Mouse (Mus musculus): ENCODE data around the gene Hoxc9. TPM values are rescaled to one million over a fixed set of nuclear protein-coding genes. Genes with fewer than 3 reads are reported as not detected.

Gene Hoxc9
- total RNA-seq, 2 experiments from 2014 or later = not detected

DNA sequence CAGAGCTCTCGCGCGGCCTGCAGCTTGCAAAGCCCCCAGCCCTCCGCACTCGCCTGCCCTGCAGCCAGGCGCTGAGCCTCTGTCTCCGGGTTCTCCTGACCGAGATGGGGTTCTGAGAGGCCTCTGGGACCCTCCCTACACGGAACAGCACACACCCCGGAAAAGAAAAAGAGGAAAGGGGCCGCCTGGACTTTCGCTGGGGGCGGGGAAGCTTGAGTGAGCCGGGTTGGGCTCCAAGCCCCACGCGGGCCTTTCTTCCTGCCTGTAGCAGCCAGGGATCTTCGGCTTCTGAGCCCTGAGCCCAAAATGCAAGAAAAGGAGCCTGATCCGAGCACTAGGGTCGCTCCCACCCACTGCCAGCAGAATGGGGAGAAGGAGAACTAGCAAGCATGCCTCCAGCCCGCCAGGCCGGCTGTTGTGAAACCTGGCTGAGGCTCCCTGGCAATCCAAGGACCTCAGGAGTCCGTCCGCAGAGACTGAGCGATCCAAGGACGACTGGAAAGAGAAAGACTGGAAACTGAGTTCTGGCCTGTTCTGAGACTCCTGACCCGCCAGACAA lies 35.8 kb downstream of the Hoxc9 start:
- intact Hi-C loops (cut with DNase I) = loop anchor here (2.0 kb wide), 1 partner anchor 161 kb away; no protein-coding TSS in a partner anchor
- no peak for DNase-seq (ENCODE audit: low spot score in 2 of 2)

DNA sequence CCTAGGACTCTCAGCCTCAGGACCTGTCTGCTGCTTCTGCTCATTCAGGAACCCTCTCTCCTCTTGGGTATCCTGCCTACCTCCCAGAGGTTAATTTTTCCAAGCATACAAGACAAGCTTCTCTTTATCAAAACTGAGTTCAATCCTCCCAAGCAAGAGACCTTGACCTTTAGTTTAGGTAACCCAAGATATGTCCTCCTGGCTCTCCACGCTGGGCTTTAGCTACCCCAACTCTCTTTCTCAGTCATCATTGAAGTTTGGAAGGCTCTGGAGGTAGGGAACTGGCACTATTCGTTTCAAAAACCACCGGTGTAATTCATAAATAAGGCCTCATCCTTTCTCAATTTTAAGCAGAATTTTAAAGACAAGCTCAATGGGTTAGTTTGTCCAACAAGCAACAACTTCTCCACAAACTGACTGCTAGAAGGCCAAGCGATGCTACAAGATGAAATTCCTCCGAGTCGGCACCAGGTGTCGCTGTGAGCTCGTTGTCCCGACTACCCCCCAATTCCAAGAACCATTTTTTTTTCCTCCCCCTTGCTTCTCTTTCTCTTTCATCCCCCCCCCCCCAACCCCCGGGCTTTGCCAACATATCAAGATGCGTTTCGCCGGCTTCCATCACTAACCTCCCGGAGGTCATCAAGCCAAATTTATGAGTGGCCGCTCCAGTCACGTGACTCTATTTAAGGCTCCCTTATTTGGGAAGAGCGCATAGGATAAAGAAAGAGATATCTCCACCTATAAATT lies 37.2 kb downstream of the Hoxc9 start:
- DNase-seq (ENCODE audit: low spot score in 2 of 2) = peak; percentile 15 to 52
- intact Hi-C loops (cut with DNase I) = loop anchor here (1.0 to 2.0 kb wide), 2 partner anchors 152 to 159 kb away; no protein-coding TSS in a partner anchor

DNA sequence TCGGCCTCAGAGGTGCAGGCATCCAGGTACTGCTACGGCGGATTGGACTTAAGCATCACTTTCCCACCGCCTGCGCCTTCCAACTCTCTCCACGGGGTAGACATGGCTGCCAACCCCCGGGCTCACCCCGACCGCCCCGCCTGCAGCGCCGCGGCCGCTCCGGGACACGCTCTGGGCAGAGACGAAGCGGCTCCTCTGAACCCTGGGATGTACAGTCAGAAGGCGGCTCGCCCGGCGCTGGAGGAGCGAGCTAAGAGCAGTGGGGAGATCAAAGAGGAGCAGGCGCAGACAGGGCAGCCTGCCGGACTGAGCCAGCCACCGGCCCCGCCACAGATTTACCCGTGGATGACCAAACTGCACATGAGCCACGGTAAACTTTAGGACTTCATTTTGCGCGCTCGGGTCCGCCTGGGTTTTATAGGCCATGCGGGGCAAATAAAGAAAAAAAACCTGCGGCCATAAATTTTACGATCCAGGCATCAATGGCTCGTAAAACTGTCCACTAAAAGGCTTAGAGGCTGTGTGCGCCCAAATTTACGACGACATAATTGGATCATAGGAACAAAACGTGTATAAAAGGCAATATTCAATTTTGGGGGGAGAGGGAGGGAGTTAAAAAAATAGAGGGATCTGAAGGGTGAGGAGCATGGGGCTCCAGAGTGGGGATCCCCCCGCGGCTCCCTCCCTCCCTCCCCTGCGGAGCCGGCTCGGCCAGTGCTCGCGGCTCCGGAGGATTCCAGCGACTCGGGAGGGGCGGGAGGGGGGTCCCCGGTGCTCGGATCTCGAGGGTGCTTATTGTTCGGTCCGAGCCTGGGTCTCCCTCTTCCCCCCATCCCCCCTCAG lies 38.1 kb downstream of the Hoxc9 start:
- intact Hi-C loops (cut with DNase I) = no loop called here
- no peak for DNase-seq (ENCODE audit: low spot score in 2 of 2)

DNA sequence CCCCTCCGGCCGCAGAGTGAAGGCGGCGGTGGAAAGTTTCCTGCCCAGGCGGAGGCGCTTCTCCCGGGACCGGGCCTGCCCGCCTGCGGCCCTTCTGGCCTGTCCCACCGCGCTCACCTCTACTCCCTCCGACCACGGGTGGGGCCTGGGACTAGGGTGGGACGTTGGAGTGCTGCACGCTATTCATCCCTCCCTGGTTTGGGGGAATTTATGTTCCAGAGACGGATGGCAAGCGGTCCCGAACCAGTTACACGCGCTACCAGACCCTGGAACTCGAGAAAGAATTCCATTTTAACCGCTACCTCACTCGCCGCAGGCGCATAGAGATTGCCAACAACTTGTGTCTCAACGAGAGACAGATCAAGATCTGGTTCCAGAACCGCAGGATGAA lies 38.8 kb downstream of the Hoxc9 start:
- no peak for DNase-seq (ENCODE audit: low spot score in 2 of 2)
- intact Hi-C loops (cut with DNase I) = no loop called here

DNA sequence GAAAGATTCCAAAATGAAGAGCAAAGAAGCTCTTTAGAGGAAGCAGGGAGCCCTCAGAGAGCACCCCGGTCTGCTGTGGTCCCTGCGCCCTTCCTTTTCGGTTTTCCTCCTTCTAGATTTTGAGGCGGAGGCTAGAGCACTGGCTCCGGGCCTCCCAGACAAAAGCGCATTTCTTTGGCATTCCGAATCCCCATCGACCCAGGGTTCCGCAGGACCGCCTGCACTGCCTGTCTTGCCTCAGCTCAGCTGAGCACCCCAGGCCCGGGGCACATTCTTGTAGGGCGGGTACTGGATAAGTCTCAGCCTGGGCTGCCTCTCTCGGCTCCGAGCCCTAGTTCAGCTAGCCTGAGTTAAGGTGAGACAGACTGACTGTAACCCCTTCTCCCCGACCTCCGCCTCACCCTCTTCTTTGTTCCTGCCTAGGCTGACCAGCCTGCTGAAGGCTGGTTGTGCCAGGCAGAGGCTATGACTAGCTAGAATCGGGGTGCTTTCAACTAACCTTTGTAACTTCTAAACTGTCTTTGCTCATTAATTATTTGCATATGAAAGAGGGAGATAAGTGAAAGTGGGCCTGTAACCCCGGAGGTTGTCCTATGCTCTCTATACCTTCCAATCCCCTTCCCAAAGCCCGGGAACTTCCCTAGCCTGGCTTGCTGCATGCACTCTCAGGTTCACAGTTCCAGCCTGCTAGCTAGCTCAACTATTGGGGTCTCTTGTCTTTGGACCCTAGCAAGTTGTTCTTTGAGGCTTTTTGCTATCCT lies 39.3 kb downstream of the Hoxc9 start:
- intact Hi-C loops (cut with DNase I) = no loop called here
- no peak for DNase-seq (ENCODE audit: low spot score in 2 of 2)

DNA sequence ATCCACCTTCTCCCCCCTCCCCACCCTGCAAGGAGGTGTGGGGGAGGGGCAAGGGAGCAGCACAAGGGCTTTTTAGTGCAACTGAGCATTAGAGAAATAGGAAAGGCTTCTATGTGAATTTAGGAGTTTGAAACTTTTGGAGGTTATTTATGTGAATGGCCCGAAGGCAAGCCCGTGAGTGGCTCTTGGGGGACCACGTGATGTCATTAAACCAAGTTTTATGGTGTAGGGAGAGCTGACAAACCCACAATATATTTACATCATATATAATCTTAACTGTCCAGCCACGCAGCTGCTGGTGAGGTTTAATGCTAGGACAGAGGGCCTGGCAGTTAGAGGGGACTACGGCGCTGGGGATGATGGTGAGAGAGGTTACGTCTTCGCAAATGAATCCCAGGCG lies 42.4 kb downstream of the Hoxc9 start, which contains the start of gene Hoxc4:
Gene Hoxc4 (plus strand): TSS at position 299 of the 400 bp plus-strand sequence.
- intact Hi-C loops (cut with DNase I) = no loop called here
- no peak for DNase-seq (ENCODE audit: low spot score in 2 of 2)

DNA sequence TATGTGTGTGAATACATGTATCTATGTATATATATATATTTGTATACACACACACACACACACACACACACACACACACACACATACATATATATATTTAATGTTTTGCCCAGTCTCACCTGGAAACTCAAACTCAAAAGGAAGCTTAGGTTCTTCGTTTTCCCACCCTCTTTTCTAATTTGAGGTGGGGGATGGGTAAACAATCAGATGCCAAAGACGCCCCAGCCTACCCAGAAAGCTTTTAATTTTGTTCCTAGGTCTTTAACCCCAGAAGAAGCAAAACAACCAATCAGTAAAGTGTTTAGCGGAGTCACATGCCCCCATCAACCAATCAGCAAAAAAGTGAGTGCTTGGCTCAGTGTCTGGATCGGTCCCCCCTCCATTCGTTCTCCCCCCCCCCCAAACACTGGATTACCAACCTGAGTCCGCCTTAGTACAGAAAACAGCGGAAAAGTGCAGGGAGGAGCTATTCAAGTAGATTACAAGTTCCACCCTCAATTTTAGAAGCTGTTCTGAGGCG lies 44.7 kb downstream of the Hoxc9 start:
- DNase-seq (ENCODE audit: low spot score in 2 of 2) = no peak
- intact Hi-C loops (cut with DNase I) = no loop called here

DNA sequence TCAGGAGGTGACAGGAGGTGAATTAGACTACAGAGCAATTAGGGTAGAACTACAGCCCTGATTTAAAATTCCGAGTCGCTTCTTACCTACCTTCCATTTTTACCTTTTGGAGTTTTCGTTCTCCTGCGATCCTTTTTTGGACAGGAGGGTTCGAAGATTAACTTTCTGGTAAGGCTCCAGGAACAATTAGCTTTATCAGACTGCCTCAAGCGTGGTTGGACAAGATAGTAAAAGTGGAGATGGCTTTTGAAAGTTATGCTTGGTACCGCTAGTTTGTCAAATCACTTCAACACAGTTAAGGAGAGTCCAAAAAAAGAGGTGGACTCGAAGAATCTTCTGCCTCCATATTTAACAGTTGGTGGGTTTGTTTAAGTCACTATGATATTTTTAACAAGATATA lies 45.3 kb downstream of the Hoxc9 start:
- intact Hi-C loops (cut with DNase I) = no loop called here
- DNase-seq (ENCODE audit: low spot score in 2 of 2) = no peak

DNA sequence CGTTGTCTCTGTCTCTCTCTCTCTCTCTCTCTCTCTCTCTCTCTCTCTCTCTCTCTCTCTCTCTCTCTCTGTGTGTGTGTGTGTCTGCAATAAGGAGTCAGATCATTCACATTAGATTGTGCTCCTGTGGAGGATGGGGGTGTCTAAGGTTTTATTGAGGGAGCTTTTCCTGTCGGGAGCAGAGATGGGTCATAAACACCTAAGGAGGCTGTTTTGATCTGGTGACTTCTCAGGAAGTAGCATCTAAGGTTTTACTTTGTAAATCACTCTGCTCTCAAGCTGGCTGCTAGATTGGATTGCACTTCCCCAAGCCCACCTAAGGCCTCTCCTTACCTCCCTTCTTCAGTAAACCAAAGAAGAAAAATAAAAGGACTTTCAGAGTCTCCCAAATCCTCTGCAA lies 47.9 kb downstream of the Hoxc9 start:
- DNase-seq (ENCODE audit: low spot score in 2 of 2) = no peak
- intact Hi-C loops (cut with DNase I) = no loop called here

DNA sequence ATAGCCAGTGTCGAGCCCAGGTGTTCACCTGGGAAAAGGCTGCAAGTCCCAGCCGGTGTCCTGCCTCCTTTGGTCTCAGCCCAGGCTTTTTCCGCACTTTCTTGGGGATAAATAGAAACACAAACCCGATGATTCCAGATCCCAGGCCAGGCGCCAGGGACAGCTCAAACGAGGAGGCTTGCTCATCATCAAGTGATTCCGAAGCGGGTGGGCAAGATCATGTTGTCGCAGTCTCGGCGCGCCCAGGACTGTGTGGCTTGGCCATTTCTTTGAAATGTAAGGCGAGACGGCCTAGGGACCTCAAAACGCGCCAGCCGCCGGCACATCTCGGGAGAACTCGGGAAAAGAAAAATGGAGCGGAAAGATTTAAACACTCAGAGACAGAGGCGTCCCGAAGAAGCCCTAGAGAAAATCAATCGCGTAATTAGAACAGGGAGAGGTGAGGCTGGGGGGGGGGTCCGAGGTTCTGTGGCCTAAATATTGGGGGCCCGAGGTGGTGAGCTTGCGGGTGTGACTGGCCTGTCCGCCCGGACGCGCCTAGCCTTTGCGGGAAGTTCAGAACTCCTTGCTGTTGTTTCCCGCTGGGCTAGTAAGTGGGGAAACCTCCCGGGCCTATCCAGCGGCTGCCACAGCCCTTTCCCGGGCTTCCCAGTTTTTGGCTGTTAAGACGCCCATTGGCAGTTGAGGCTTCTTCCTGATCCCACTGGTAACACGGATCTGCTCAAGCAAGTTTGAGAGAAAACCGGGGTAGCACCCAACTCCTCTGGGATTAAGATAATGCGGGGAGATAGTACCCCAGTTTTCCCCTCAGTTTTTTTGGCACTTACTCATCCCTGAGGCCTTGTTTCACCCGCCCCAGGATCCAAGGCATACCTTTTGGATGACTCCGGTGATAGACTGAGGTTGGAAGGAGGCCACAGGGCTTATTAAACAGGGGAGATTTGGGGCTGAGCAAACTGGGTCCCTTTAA lies 51.3 kb downstream of the Hoxc9 start:
- no peak for DNase-seq (ENCODE audit: low spot score in 2 of 2)
- intact Hi-C loops (cut with DNase I) = loop anchor here (5.0 kb wide), 1 partner anchor 35 kb away; no protein-coding TSS in a partner anchor

DNA sequence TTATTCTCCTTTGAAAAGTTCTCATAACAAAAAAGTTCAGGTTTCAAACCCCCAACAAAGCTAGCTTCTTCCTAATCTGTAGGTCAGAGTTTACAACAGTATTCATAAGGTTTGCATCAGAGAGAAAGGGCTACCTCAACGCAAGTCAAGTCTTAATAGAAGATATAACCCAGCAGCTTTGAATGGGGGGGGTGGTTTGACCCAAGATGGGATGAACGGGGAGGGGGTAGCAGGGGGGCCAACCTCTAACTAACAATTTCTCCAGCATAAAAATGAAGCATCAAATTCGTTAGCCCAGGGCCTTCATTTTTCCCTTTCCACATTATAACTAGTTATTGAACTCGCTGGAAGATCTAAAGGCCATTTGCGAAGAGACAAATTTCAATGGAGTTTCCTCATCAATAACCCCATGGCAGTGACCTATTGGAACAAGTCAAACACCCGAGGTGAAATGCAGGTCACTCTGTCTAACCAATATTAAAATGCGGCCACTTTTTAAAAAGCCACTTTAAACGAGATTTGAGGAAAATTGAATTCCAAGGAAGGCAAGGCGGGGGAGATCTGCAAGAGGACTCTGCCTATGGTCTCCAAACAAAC lies 52.8 kb downstream of the Hoxc9 start:
- intact Hi-C loops (cut with DNase I) = loop anchor here (5.0 kb wide), 1 partner anchor 33 kb away; no protein-coding TSS in a partner anchor
- DNase-seq (ENCODE audit: low spot score in 2 of 2) = no peak

DNA sequence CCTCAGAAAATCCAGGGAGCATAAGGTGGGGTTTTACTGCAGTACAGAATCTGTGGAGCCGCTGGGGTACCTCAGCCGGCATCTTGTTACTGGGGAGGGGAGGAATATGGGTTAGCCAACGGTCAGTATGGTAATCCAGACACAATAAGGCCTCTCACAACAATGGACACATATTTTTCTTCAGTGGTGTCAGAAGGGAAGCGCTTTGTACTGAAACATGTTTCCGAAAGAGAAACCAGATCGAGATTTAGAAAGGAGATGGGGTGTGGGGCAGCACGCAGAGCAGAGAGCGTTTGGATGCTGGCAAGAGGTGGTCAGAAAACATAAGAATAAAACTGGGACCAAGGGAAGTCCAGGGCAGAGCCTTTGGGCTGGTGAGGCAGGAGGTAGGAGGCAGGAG lies 53.9 kb downstream of the Hoxc9 start:
- no peak for DNase-seq (ENCODE audit: low spot score in 2 of 2)
- intact Hi-C loops (cut with DNase I) = no loop called here

DNA sequence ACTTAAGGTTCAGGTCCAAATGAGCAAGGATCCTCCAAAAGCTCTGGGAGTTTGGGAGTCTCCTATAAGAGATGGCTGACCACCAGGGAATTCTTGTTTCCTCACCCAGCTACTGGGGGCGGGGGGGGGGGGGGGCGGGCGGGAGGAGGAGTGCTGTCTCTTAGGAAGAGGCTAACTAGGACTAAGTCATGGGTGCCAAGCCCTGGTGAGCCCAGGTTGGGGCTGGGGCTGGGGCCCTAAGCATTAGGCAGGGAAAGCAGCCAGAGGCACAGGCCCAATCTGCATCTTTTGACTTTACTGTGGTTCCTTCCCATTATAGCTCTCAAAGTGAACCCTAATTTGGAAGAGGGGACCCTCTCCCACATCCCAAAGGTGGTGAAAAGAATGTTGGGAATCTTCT lies 55.9 kb downstream of the Hoxc9 start:
- intact Hi-C loops (cut with DNase I) = no loop called here
- DNase-seq (ENCODE audit: low spot score in 2 of 2) = no peak

DNA sequence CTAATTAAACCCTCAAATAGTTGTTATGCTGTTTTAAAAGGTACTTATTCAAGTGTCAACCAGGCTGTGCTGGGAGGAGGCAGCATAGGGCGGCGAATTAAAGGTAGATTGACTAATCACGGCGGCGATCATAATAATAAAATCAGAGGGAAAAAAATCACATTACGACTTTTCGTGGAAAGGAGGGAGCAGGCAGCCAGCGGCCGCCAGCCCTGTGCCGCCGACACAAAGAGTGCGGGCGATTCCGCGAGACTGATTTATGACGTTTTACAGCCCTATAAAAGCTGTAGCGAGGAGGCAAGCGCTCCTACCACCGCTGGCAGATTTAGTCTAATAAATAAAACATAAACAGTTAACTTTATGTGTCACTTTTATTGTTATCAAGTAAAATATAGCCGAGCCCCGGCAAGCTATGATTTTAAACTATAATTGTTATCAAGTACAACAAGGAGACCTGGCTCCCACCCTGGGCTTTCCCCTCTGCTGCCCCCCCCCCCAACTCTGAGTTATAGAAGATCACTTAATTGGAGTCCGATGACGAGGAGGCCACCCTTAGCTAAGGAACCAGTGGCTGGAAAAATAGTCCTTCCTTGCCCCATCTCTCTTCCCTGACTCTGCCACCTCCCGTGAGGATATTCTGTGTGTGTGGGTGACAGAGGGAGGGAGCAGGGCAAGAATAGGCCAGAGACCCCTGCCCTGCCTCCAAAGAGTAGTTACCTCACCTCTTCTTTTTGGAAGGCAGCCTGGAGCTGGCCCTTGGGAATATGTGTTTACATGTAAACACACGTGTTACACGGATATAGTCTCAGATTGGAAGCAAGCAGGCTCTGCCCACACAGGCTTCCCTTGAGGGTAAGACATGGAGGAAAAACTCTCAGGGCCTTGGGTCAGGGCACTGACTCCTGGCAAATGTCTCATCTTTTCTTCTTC lies 56.7 kb downstream of the Hoxc9 start:
- DNase-seq (ENCODE audit: low spot score in 2 of 2) = no peak
- intact Hi-C loops (cut with DNase I) = no loop called here

DNA sequence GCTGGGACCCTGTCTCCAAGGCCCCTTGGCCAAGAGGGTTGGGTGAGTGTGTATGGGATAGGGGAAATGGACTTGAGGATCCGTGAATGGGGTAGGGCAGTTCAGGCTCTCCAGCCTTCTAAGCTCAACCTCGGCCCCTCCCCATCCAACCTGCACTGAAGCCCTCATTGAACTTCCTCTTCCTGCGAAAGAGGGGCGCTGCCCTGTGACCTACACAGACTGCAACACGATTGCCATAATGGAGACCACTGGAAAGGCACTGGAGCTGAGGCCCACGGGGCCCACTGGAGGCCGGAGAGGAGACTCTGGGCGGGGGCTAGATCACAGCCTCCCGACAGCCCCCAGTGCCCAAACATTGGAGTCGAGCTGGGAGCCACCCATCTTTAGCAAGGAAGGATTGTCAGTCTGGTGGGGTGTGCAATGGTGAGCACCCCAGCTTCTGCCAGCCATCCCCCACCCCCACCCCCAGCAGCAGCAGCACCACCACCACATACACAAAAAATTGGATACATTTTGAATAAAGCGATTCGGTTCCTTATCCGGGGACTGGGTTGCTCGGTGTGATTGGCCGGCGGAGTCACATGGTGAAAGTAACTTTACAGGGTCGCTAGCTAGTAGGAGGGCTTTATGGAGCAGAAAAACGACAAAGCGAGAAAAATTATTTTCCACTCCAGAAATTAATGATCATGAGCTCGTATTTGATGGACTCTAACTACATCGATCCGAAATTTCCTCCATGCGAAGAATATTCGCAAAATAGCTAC lies 58.0 kb downstream of the Hoxc9 start:
- DNase-seq (ENCODE audit: low spot score in 2 of 2) = no peak
- intact Hi-C loops (cut with DNase I) = no loop called here

Data from left cerebral cortex, postnatal 14 days (tissue).